In genomic region chr2:153584396-153584795, GRCm38 (mm10) we compare ENCODE assay signal across 18 mouse cellular contexts. TPM values are rescaled to one million over a fixed set of nuclear protein-coding genes. Genes with fewer than 3 reads are reported as not detected.
DNase-seq lines count a peak whose midpoint lies in the region; ATAC-seq and TF ChIP-seq lines count a peak whose summit lies in the region.
"Had no signal": no experiment of that assay in that cellular context is flagged by ENCODE, and none has a peak within 500 bp of the region (broad histone marks: within the 10 kb centered on the region; RNA-seq: fewer than 3 reads in every experiment).

No protein-coding gene starts in this region.

- no peaks in the 10 kb centered on the region for H3K36me3 ChIP-seq in liver, postnatal 0 days (replicated peaks; ENCODE audit: insufficient read depth, low read length)
- H3K36me3 ChIP-seq: G1E; heart, embryonic 13.5 days; midbrain, embryonic 10.5 days had no signal

- peak; percentile 58 for DNase-seq in adrenal gland, postnatal 10 days
- no peak for DNase-seq in adrenal gland, adult 8-10 months
- peak; percentile 62 for DNase-seq in kidney, adult 9 months
- DNase-seq in kidney, postnatal 14 days = no peak
- no peak for DNase-seq in liver, postnatal 0 days
- no peak for DNase-seq in neural tube, embryonic 10.5 days (ENCODE audit: extremely low spot score, low spot score)
- DNase-seq in gastrocnemius, adult 8-10 months (ENCODE audit: low spot score in 2 of 2) = no peak
- DNase-seq: cerebellum, adult 9-11 months; gastrocnemius, postnatal 36 days; right cerebral cortex, postnatal 14 days; thymus, adult 18-20 months had no signal

- no peak overlapping the region for H3K4me2 ChIP-seq in liver, postnatal 0 days (ENCODE audit: low read depth, low read length)
- H3K4me2 ChIP-seq: heart, embryonic 13.5 days had no signal

- TF ChIP-seq EP300 in liver, postnatal 0 days (IDR thresholded peaks at IDR 0.05; ENCODE audit: low read depth) = no peak

- TF ChIP-seq CTCF in liver, postnatal 0 days (IDR thresholded peaks at IDR 0.05; ENCODE audit: low read depth) = no peak

- H3K9ac ChIP-seq in liver, postnatal 0 days (replicated peaks) = no peak overlapping the region
- H3K9ac ChIP-seq: heart, embryonic 13.5 days had no signal

- no peaks in the 10 kb centered on the region for H3K27me3 ChIP-seq in liver, postnatal 0 days (ENCODE audit: insufficient read depth, low read length)
- H3K27me3 ChIP-seq: heart, embryonic 13.5 days had no signal

- 68% methylated on average over 4 of the region's 4 CpGs for WGBS in liver, postnatal 0 days (ENCODE audit: insufficient replicate concordance)

- H3K4me1 ChIP-seq in brown adipose tissue, adult 24 weeks (ENCODE audit: control insufficient read depth, insufficient read depth, insufficient read length, low read length) = no peaks in the 10 kb centered on the region
- peaks cover 24% of the 10 kb centered on the region for H3K4me1 ChIP-seq in liver, postnatal 0 days (ENCODE audit: insufficient read depth)

- ATAC-seq in liver, postnatal 0 days = peak; percentile 22
- ATAC-seq: activated CD4-positive, CD25-positive, alpha-beta regulatory T cell, adult 4 months; lung, postnatal 0 days had no signal

- no peaks in the 10 kb centered on the region for H3K9me3 ChIP-seq in liver, postnatal 0 days (ENCODE audit: low read length)
- H3K9me3 ChIP-seq: G1E; heart, embryonic 13.5 days; midbrain, embryonic 10.5 days had no signal

- 0 out of 2 replicates have a peak overlapping the region, but pooled peaks have one; percentile 28 for H3K27ac ChIP-seq in brown adipose tissue, adult 24 weeks (replicated peaks; ENCODE audit: low read depth, low read length)
- H3K27ac ChIP-seq in liver, postnatal 0 days (ENCODE audit: low read depth) = no peak overlapping the region
- H3K27ac ChIP-seq: heart, embryonic 13.5 days had no signal

- no peak overlapping the region for H3K4me3 ChIP-seq in brown adipose tissue, adult 24 weeks (ENCODE audit: insufficient read depth, low read depth, low read length)
- no peak overlapping the region for H3K4me3 ChIP-seq in liver, postnatal 0 days (ENCODE audit: low read depth, low read length)
- H3K4me3 ChIP-seq: heart, embryonic 13.5 days; midbrain, embryonic 10.5 days; myocyte had no signal

RNA-seq across cellular contexts. Expression of gene Commd7, which starts 48.2 kb away (rescaled TPM):
- total RNA-seq in adrenal gland, postnatal 10 days (2021) = 10 to 100 TPM; 31.6 to 33.0 TPM
- total RNA-seq in adrenal gland, adult 8-10 months (2022) = 10 to 100 TPM; 39.0 to 48.0 (median 45.0) TPM
- polyA plus RNA-seq in brown adipose tissue, adult 24 weeks (2012; ENCODE audit: insufficient read depth, insufficient read length, missing spikeins) = 15.4 and 21.2 TPM in 2 replicates
- 31.2 and 32.9 TPM in 2 replicates for polyA plus RNA-seq in liver, postnatal 0 days (2015; fragmentation: Nextera tagmentation; extraction: Ambion mirVana)
- 10 to 100 TPM; 10.1 to 11.2 (median 10.2) TPM for total RNA-seq in gastrocnemius, adult 8-10 months (2022)

RNA-seq across cellular contexts. Expression of gene Nol4l, which starts 54.6 kb away (rescaled TPM):
- 10 to 100 TPM; 14.1 to 21.3 TPM for total RNA-seq in adrenal gland, postnatal 10 days (2021)
- 10 to 100 TPM in 3 of 4 experiments, 1 to 10 TPM in 1; 9.9 to 19.6 (median 12.8) TPM for total RNA-seq in adrenal gland, adult 8-10 months (2022)
- 3.4 and 7.1 TPM in 2 replicates for polyA plus RNA-seq in brown adipose tissue, adult 24 weeks (2012; ENCODE audit: insufficient read depth, insufficient read length, missing spikeins)
- polyA plus RNA-seq in liver, postnatal 0 days (2015; fragmentation: Nextera tagmentation; extraction: Ambion mirVana) = 1.7 and 1.9 TPM in 2 replicates
- under 1 TPM; 0.29 to 0.94 (median 0.41) TPM for total RNA-seq in gastrocnemius, adult 8-10 months (2022)

Comparison
In these comparisons a context has a peak if more than half of its experiments do, and no peak if none do; other contexts are left out.
1. DNase-seq: peak in adrenal gland, postnatal 10 days (single experiment) and kidney, adult 9 months (single experiment); none in adrenal gland, adult 8-10 months (single experiment), kidney, postnatal 14 days (single experiment), liver, postnatal 0 days (single experiment), neural tube, embryonic 10.5 days (single experiment) and gastrocnemius, adult 8-10 months (0 of 2).
2. RNA of gene Nol4l, which starts 54.6 kb away (total RNA-seq): 14.1 to 21.3 TPM in adrenal gland, postnatal 10 days and 9.9 to 19.6 TPM in adrenal gland, adult 8-10 months; 0.29 to 0.94 TPM in gastrocnemius, adult 8-10 months; every median in the first group is over 4 times any median in the second.